Mouse (Mus musculus) liver, adult 2 months (tissue): ENCODE data around the gene Gdpd3.

Experiments used
- CTCF ChIP-seq: fragments of 200-500 bp; IDR thresholded peaks from 2 replicates; pipeline ENCODE4 v1.5.1; 2011; ENCODE audit warnings: low read depth, low read length, control low read depth
- POLR2A ChIP-seq: fragments of 200-500 bp; IDR thresholded peaks from 2 replicates; pipeline ENCODE4 v1.6.1; 2011; ENCODE audit warnings: low read length, control low read depth; ENCODE audit not compliant: insufficient read depth; ENCODE audit errors: extremely low read depth

GRCm38 (mm10) chr7:126741452-126741851, 24.7 kb upstream of the Gdpd3 start:
- TF ChIP-seq CTCF = no peak
- TF ChIP-seq POLR2A = no peak
